9 mouse cellular contexts compared by ENCODE assay signal in genomic region chr19:57612179-57612472, GRCm38 (mm10). TPM values are rescaled to one million over a fixed set of nuclear protein-coding genes. Genes with fewer than 3 reads are reported as not detected.
DNase-seq lines count a peak whose midpoint lies in the region; ATAC-seq and TF ChIP-seq lines count a peak whose summit lies in the region.
"Had no signal": no experiment of that assay in that cellular context is flagged by ENCODE, and none has a peak within 500 bp of the region (broad histone marks: within the 10 kb centered on the region; RNA-seq: fewer than 3 reads in every experiment).

No protein-coding gene starts in this region.

- ATAC-seq in liver, embryonic 15.5 days (ENCODE audit: insufficient read depth) = no peak

- no peak for DNase-seq in heart, embryonic 10.5 days (ENCODE audit: low spot score)
- DNase-seq in heart, adult 9 months (ENCODE audit: low spot score in 2 of 2) = no peak
- no peak for DNase-seq in ES-E14 (ENCODE audit: low read depth, low spot score)
- peak; percentile 16 for DNase-seq in forelimb bud, embryonic 11.5 days (ENCODE audit: low read depth, low spot score)
- no peak for DNase-seq in urinary bladder, postnatal 25 days (ENCODE audit: low spot score)
- no peak for DNase-seq in ovary, adult 18-20 months (ENCODE audit: low spot score)
- DNase-seq in right cerebral cortex, postnatal 25 days = no peak

- H3K36me3 ChIP-seq in heart, embryonic 10.5 days = no peaks in the 10 kb centered on the region
- H3K36me3 ChIP-seq in ES-E14 (ENCODE audit: control insufficient read depth, insufficient read depth, low read length, poor library complexity, severe bottlenecking) = no peaks in the 10 kb centered on the region
- H3K36me3 ChIP-seq in liver, embryonic 15.5 days (replicated peaks) = no peaks in the 10 kb centered on the region
- H3K36me3 ChIP-seq: G1E had no signal

- peaks cover 11% of the 10 kb centered on the region for H3K4me1 ChIP-seq in heart, embryonic 10.5 days
- H3K4me1 ChIP-seq in ES-E14 (ENCODE audit: control insufficient read depth in 2 of 2, insufficient read depth in 2 of 2, low read length in 2 of 2, poor library complexity in 1 of 2) = peaks cover 0 to 3% of the 10 kb centered on the region in 2 experiments; a peak in 2 of 4 replicates
- peaks cover 25% of the 10 kb centered on the region for H3K4me1 ChIP-seq in liver, embryonic 15.5 days (replicated peaks)

- H3K4me3 ChIP-seq in heart, embryonic 10.5 days = peak overlapping the region; percentile 82
- H3K4me3 ChIP-seq in ES-E14 (ENCODE audit: insufficient read depth in 1 of 2, low read depth in 1 of 2, low read length in 2 of 2, poor library complexity in 1 of 2, severe bottlenecking in 1 of 2) = peak overlapping the region; percentile 88 to 97; a peak in 2 of 4 replicates
- H3K4me3 ChIP-seq in liver, embryonic 15.5 days (replicated peaks) = peak overlapping the region; percentile 77

- 0 out of 2 replicates have a peak overlapping the region, but pooled peaks have one; percentile 100 for H3K27ac ChIP-seq in heart, embryonic 10.5 days
- no peak overlapping the region for H3K27ac ChIP-seq in ES-E14 (ENCODE audit: insufficient read depth, low read depth, low read length, poor library complexity, severe bottlenecking)
- H3K27ac ChIP-seq in liver, embryonic 15.5 days (replicated peaks) = no peak overlapping the region

- H3K4me2 ChIP-seq in liver, embryonic 15.5 days = peak overlapping the region; percentile 95

- 20% methylated on average over 2 of the region's 2 CpGs for WGBS in heart, embryonic 10.5 days
- 16% methylated on average over 2 of the region's 2 CpGs for WGBS in liver, embryonic 15.5 days (ENCODE audit: insufficient replicate concordance)

- H3K27me3 ChIP-seq in heart, embryonic 10.5 days (ENCODE audit: insufficient read depth, poor library complexity, severe bottlenecking) = no peaks in the 10 kb centered on the region
- H3K27me3 ChIP-seq in liver, embryonic 15.5 days = peaks cover 50% of the 10 kb centered on the region

- no peaks in the 10 kb centered on the region for H3K9me3 ChIP-seq in heart, embryonic 10.5 days
- H3K9me3 ChIP-seq in ES-E14 (ENCODE audit: control insufficient read depth, insufficient read depth, low read depth, low read length) = no peaks in the 10 kb centered on the region
- H3K9me3 ChIP-seq in liver, embryonic 15.5 days (replicated peaks) = no peaks in the 10 kb centered on the region
- H3K9me3 ChIP-seq: G1E had no signal

- H3K9ac ChIP-seq in ES-E14 (ENCODE audit: insufficient read depth, low read depth, low read length, poor library complexity, severe bottlenecking) = no peak overlapping the region
- no peak overlapping the region for H3K9ac ChIP-seq in liver, embryonic 15.5 days

- in situ Hi-C loops in ES-E14 (cut with MboI; ENCODE audit: low sequenced_read_pairs in 2 of 2, unreplicated experiment in 2 of 2) = no loop called here

TF ChIP-seq in ES-E14, 5 proteins besides CTCF, POLR2A, EP300 and RAD21:
- no peak for TF ChIP-seq ZNF384 (IDR thresholded peaks at IDR 0.05; ENCODE audit: low read depth, low read length)
- TF ChIP-seq MAFK (IDR thresholded peaks at IDR 0.05; ENCODE audit: insufficient read depth, low read depth, low read length) = peak; percentile 79

RNA-seq across cellular contexts. Expression of gene Atrnl1, which starts 1.3 kb away (rescaled TPM):
- polyA plus RNA-seq in heart, embryonic 10.5 days (2016; fragmentation: Nextera tagmentation; extraction: Ambion mirVana) = 3.2 and 5.1 TPM in 2 replicates
- 6.3 and 6.7 TPM in 2 replicates for total RNA-seq in ES-E14 (2012; rRNA removed)
- polyA plus RNA-seq in liver, embryonic 15.5 days (2015; fragmentation: Nextera tagmentation; extraction: Ambion mirVana) = 0.55 and 0.73 TPM in 2 replicates
